Mouse (Mus musculus) megakaryocyte progenitor cell, adult 5-6 weeks (primary cell): ENCODE data around the gene Gpr26. TPM values are rescaled to one million over a fixed set of nuclear protein-coding genes. Genes with fewer than 3 reads are reported as not detected.

ENCODE experiments used
- ATAC-seq: replicated peaks from 2 replicates; pipeline ENCODE4 v1.8.0; 2016; ENCODE audit warnings: mild to moderate bottlenecking, moderate TSS enrichment, inconsistent platforms; ENCODE audit not compliant: poor library complexity
- total RNA-seq, 2 experiments: library from RNA; stranded (forward) in 1 of 2; stranded (reverse) in 1 of 2; fragments of 157-497, 149-512 nt in 1 of 2; fragments of 200-1000 nt in 1 of 2; gene quantifications; 2 replicates each; pipeline versions ENCODE4 v1.2.3 to v1.2.4; 2015 to 2017

Gene Gpr26
- total RNA-seq, 2 experiments from 2014 or later = not detected

- ATAC-seq = no peak
Measured at GRCm38 (mm10) chr7:132025591-132025990, 59.3 kb downstream of the Gpr26 start.

GRCm38 (mm10) chr7:132026671-132027070 lies 60.4 kb downstream of the Gpr26 start:
- ATAC-seq = no peak

GRCm38 (mm10) chr7:132031940-132032531 lies 65.8 kb downstream of the Gpr26 start:
- ATAC-seq = no peak

Other genes with a start within 250 kb of the Gpr26 start
- gene Cpxm2, start 188.3 kb downstream of the Gpr26 start, total RNA-seq (2015) = not detected in 2 replicates
- gene Cpxm2, start 188.3 kb downstream of the Gpr26 start, total RNA-seq (2017) = not detected in 2 replicates